Mouse (Mus musculus): ENCODE measurements at regions not wholly inside any gene's neighbourhood (a gene's known extent, or its start where the extent isn't known, plus 50 kb on each side); places are given as distances from the start of the nearest gene placed in this dataset.

GRCm38 (mm10) chr6:52067151-52067550, 54.8 kb upstream of the Skap2 start:
- no peaks in the 10 kb centered on the region for H3K27me3 ChIP-seq (ENCODE audit: control insufficient read depth, insufficient read depth, low read length)
- no peak for TF ChIP-seq CTCF (IDR thresholded peaks at IDR 0.05; ENCODE audit: control insufficient read depth, insufficient read depth, insufficient replicate concordance, low read depth, low read length)
- H3K36me3 ChIP-seq (ENCODE audit: control insufficient read depth, insufficient read depth, low read length) = no peaks in the 10 kb centered on the region
- H3K27ac ChIP-seq (ENCODE audit: control insufficient read depth, insufficient read depth, low read depth, low read length) = no peak overlapping the region
- no peaks in the 10 kb centered on the region for H3K4me1 ChIP-seq (ENCODE audit: control insufficient read depth, insufficient read depth, low read length)
- H3K4me3 ChIP-seq (ENCODE audit: control insufficient read depth, low read depth, low read length) = no peak overlapping the region

DNA sequence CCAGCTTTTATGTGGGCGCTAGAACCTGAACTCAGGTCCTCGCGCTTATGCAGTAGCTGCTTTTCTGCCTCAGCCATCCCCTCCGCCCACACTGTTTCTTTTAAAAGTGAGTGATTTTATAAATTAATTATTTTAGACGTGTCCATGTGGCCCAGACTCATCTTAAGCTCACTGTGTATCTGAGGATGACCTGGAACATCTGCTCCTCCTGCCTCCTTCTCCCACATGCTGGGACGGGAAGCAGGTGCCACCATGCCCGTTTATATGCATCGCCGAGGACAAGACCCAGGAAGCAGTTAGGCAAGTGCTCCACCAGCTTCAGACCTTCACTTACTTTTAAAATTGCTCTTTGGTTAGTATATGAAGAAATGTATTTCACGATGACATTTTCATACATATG, 53.3 kb upstream of the Skap2 start:
- Histone ChIP-seq H3K27me3 (ENCODE audit: control insufficient read depth, insufficient read depth, low read length) (no peaks in the 10 kb centered on the region), H3K36me3 (ENCODE audit: control insufficient read depth, insufficient read depth, low read length) (no peaks in the 10 kb centered on the region), H3K27ac (ENCODE audit: control insufficient read depth, insufficient read depth, low read depth, low read length) (no peak overlapping the region), H3K4me3 (ENCODE audit: control insufficient read depth, low read depth, low read length) (no peak overlapping the region), H3K4me1 (ENCODE audit: control insufficient read depth, insufficient read depth, low read length) (no peaks in the 10 kb centered on the region)
- TF ChIP-seq POLR2A (IDR thresholded peaks at IDR 0.05; ENCODE audit: control insufficient read depth, low read depth, low read length) (no peak), CTCF (IDR thresholded peaks at IDR 0.05; ENCODE audit: control insufficient read depth, insufficient read depth, insufficient replicate concordance, low read depth, low read length) (no peak)

DNA sequence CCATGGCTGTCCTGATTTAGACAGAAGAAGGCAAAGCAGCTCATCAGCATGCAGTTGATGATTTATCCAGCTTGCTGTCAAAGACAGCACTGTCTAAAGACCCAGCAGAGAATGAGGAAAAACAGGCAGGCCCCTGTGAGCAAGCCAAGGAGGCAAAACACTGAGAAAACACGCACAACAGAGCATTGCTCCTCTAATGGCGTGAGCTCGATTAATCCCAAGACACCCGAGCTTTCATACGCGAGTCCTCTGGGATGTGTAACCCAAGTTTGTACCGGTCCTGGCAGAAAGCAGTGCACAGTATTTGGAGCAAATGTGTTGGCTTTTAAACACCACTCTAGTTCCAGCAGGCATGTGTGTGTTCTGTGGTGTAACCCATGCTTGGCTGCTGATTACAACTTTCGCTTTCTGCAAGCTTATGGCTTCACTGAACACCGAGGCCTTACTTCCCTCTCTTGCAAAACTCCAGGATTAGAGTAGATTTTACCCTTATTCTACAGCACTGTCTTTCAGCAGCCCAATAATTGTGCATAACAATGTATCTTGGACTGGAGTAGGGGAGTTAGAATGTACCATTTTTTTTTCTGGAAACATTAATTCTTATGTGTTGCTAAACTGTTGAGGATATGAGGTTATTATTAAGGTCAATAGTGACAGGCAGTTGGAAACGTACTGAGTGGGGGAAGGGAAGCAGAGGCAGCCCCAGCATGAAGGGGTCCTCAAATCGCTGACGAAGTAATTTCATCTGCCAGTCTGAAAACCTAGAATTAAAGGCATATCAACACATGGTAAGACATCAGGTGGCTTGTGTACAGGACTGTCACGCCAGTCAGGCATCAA, 52.0 kb upstream of the Skap2 start:
- Histone ChIP-seq H3K36me3 (ENCODE audit: control insufficient read depth, insufficient read depth, low read length) (no peaks in the 10 kb centered on the region), H3K27me3 (ENCODE audit: control insufficient read depth, insufficient read depth, low read length) (no peaks in the 10 kb centered on the region), H3K4me1 (ENCODE audit: control insufficient read depth, insufficient read depth, low read length) (no peaks in the 10 kb centered on the region), H3K4me3 (ENCODE audit: control insufficient read depth, low read depth, low read length) (no peak overlapping the region), H3K27ac (ENCODE audit: control insufficient read depth, insufficient read depth, low read depth, low read length) (peak overlapping the region; percentile 19; the same call in 1 of the 2 replicates)
- TF ChIP-seq POLR2A (IDR thresholded peaks at IDR 0.05; ENCODE audit: control insufficient read depth, low read depth, low read length) = no peak
- no peak for TF ChIP-seq CTCF (IDR thresholded peaks at IDR 0.05; ENCODE audit: control insufficient read depth, insufficient read depth, insufficient replicate concordance, low read depth, low read length)
